Mouse (Mus musculus) bone marrow, adult 2 months (tissue): Measurements from ENCODE around the gene Fra10ac1. TPM values are rescaled to one million over a fixed set of nuclear protein-coding genes. Genes with fewer than 3 reads are reported as not detected.

Experiments
- H3K27ac ChIP-seq: fragments of 200-500 bp; 2 replicates; pipeline ENCODE4 v1.5.1; 2012; ENCODE audit warnings: low read depth, mild to moderate bottlenecking, control low read depth, inconsistent platforms, low read length; ENCODE audit not compliant: control insufficient read depth, poor library complexity, insufficient read depth
- H3K4me1 ChIP-seq: fragments of 200-500 bp; 2 replicates; pipeline ENCODE4 v1.6.1; 2011; ENCODE audit warnings: low read length; ENCODE audit not compliant: control insufficient read depth, insufficient read depth
- H3K4me3 ChIP-seq: fragments of 200-500 bp; replicated peaks from 2 replicates; pipeline ENCODE3; 2011; ENCODE audit warnings: mild to moderate bottlenecking, low read depth, low read length, control low read depth; ENCODE audit not compliant: control insufficient read depth
- CTCF ChIP-seq: fragments of 200-500 bp; IDR thresholded peaks from 2 replicates; pipeline ENCODE4 v1.5.1; 2011; ENCODE audit warnings: low read length, control low read depth; ENCODE audit not compliant: control insufficient read depth, insufficient read depth
- POLR2A ChIP-seq: fragments of 200-500 bp; IDR thresholded peaks from 2 replicates; pipeline ENCODE4 v1.6.1; 2011; ENCODE audit warnings: low read depth, mild to moderate bottlenecking, control low read depth, low read length, borderline replicate concordance; ENCODE audit not compliant: control insufficient read depth
- WGBS: fragments of 180-500 bp; shearing (Covaris S2); methylation state at CpG from one replicate; pipeline ENCODE4 v1.1.7; 2018; 5-methylcytosine and 5-hydroxymethylcytosine counted together
- polyA plus RNA-seq: library from polyadenylated mRNA; stranded (reverse); fragments of >200 nt; gene quantifications from 2 replicates; pipeline ENCODE4 v1.2.4, GENCODE M21; 2011; ENCODE audit warnings: low replicate concordance; ENCODE audit not compliant: missing spikeins, insufficient read depth, insufficient read length

Fra10ac1 gene
- polyA plus RNA-seq, 1 experiment: 17.8 TPM

DNA sequence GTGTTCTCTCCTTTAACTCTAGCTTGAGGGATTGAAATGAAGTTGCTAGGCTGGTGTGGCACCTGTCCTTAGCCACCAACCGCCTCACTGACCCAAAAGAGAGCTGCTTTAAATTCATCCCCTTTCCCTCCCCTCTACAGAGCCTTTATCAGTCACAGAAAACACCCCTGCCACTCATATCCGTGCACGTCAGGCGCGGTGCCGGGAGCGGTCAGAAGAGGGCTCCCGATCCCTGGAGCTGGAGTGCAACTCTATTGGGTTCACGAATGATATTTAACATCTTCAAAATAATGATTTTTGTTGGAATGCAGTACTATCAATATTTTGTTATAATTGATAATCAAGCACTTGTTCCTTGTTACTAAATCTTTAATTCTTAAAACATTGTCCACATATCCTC is 17.3 kb downstream of the Fra10ac1 start:
- TF ChIP-seq POLR2A (no peak), CTCF (peak; percentile 16; the same call in 1 of the 2 replicates)
- 78% methylated on average over 9 of the region's 9 CpGs for WGBS
- H3K27ac ChIP-seq: no peak overlapping the region
- H3K4me1 ChIP-seq: no peaks in the 10 kb centered on the region
- no peak overlapping the region for H3K4me3 ChIP-seq

DNA sequence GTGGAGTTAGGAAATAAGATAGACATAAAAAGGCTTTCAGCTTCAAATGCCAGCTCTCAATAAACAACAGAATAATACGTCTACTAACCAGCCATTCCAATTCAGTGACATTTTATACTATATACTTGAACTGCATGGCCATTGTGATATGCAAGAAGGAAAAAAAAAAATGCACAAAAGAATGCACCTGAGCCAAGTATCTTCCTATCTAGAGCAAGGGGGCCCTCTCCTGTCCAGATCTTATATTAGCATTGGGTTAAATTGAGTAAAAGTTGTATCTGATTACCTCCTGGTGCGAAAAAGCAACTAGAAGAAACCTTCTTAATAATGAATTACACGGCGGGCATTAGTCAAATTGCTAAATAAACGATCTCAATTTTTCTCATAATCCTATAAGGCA is 25.2 kb downstream of the Fra10ac1 start:
- Histone ChIP-seq H3K4me1 (no peaks in the 10 kb centered on the region), H3K4me3 (no peak overlapping the region), H3K27ac (no peak overlapping the region)
- WGBS: 84% methylated on average over 5 of the region's 5 CpGs
- no peak for TF ChIP-seq CTCF
- TF ChIP-seq POLR2A: no peak

DNA sequence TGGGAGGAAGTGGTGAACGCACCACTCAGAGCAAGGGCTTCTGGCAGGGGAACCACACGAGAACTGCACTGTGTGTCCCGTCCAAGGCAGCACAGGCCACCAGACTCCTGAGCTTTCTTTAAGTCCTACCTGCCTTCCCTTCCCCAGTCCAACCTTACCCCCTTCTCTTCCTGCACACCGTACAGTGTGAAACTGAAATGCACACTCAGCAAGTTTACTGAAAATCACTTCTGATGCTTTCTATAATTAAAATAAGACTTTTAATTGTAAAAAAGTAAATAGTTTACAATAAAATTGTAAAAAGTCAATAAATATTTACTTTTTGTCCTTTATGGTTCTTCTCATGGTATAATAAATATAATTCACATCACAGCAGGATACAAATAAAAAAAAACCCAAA is 28.7 kb downstream of the Fra10ac1 start:
- H3K4me1 ChIP-seq: no peaks in the 10 kb centered on the region
- 85% methylated on average over 4 of the region's 4 CpGs for WGBS
- no peak overlapping the region for H3K27ac ChIP-seq
- H3K4me3 ChIP-seq: no peak overlapping the region
- no peak for TF ChIP-seq CTCF
- no peak for TF ChIP-seq POLR2A

DNA sequence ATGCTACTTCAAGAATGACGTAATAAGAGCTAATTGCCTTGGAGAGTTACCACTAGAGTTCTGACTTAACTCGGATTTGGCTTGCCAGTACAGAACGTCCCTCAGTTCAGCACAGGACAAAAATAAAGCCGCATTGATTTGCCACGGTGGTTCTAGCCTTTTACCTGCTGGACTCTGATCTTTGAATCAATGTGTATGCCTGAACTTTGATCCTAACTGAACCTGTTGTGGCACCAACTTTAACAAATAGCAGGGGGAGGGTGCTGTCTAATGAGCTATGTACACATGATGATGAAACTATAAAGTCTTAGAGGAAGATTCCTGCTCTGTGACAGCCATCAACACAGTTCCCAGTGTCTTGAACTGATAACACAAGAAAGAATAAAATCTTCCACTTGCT is 32.5 kb downstream of the Fra10ac1 start:
- Histone ChIP-seq H3K4me3 (no peak overlapping the region), H3K27ac (no peak overlapping the region), H3K4me1 (no peaks in the 10 kb centered on the region)
- 88% methylated on average over 5 of the region's 5 CpGs for WGBS
- TF ChIP-seq POLR2A (no peak), CTCF (no peak)

DNA sequence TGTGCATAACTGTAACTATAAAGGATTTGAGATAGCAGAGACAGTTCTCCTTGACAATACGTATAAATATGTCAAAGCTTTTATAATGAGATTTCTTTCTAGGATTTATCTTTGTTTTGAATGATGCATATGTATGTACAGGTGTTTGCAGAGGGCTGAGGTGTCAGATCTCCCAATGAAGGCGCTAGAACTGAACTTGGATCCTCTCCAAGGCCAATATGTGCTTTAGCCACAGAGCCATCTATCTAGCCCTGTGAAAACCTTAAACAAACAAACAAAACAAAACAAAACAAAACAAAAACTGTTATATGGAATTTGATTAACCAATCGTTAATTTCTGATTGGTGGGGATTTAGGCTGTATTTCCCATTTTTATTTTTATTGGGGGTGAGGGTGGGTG is 33.4 kb downstream of the Fra10ac1 start:
- no peak overlapping the region for H3K27ac ChIP-seq
- H3K4me1 ChIP-seq: no peaks in the 10 kb centered on the region
- 81% methylated on average over 3 of the region's 3 CpGs for WGBS
- no peak overlapping the region for H3K4me3 ChIP-seq
- TF ChIP-seq CTCF (no peak), POLR2A (no peak)

DNA sequence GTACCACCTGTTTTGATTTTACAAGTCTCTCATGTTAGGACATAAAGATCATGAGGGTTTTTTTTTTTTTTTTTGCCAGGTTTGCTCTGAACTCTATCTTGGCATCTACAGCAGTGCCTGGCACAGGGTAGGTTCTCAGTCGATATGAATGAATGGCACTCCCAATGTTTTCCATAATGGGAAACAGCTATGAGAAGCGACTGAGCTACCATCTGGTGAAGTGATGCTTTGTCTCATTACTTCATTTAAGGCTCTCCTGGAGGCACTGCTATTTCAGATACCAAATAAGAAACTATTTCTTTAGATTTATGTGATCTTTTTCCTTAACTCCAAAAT is 36.6 kb downstream of the Fra10ac1 start:
- no peak overlapping the region for H3K27ac ChIP-seq
- H3K4me3 ChIP-seq: no peak overlapping the region
- TF ChIP-seq POLR2A (no peak), CTCF (no peak)
- WGBS: 84% methylated on average over 2 of the region's 2 CpGs
- H3K4me1 ChIP-seq: no peaks in the 10 kb centered on the region

DNA sequence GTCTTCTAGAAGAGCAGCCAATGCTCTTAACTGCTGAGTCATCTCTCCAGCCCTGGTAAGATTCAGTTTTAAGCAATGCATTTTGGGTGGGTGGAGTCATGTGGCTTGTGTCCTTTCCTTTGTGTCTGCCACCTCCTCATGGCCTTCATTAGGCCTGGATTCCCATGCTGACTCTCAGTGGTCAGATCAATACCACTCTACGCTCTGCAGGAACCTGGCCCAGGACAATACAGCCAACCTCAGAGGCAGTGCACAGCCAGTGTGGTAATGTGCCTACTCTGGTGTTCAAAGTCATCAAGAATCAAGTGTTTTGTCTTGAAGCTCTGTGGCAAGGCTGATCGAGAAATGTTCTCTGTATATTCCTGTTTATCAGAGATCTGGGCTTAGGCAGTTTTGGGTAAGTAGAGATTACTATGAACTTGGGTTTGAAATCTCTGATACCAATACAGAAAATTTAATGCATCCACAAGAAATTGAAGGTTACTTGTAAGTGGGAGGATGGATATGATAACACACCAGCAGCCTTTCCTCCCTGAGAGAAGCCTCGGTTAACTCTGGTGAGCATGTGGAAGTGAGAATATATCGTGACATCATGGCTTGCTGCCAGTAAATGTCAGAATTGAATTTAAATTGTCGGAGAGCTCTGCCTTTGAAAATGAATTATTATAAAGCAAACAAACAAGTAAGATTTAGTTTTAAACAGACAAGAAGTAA is 37.2 kb downstream of the Fra10ac1 start:
- H3K4me1 ChIP-seq: no peaks in the 10 kb centered on the region
- 84% methylated on average over 5 of the region's 5 CpGs for WGBS
- TF ChIP-seq POLR2A: no peak
- TF ChIP-seq CTCF: no peak

DNA sequence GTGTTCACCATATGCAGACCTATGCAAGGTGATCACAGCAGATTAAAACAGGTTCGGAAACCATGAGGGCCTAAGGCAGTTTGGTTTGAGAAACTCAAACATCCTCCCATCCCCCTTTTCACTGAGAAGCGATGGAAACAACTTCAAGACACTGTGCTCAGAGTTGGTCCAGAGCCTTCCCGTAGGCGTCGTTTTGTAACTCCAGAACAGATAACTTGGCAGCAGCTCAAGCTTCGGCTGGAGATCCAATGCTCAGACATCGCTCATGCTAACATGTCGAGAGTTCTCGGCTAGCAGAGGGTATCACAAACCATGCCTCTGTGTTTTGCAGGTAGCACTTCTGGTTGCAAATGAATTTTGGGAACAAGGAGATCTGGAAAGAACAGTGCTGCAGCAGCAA is 44.3 kb downstream of the Fra10ac1 start:
- no peak overlapping the region for H3K27ac ChIP-seq
- TF ChIP-seq POLR2A (no peak), CTCF (no peak)
- no peaks in the 10 kb centered on the region for H3K4me1 ChIP-seq
- H3K4me3 ChIP-seq: no peak overlapping the region
- 87% methylated on average over 9 of the region's 9 CpGs for WGBS

More for the DNA sequence above, 37.2 kb downstream of the Fra10ac1 start:
- Histone ChIP-seq H3K27ac (no peak overlapping the region), H3K4me3 (no peak overlapping the region)

DNA sequence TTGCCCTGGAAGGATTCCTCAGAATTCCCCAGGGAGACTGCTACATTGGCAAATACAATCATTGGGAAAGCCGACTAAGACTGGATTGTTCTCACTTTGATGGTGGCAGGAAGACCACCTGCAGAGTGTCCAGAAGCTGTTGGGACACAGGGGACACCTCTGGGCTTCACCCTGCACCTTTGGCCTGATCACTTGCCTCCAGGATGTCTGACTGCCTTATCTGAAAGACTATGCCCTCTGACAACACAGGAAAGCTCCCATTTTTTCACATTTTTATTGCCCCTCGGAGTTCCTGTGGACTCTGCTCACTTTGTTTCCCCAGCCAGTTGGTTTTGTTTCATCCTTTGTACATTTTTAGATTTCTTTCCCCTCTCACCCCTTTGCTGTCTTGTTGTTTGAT is 59.3 kb downstream of the Fra10ac1 start:
- TF ChIP-seq CTCF: no peak
- no peak for TF ChIP-seq POLR2A
- H3K4me1 ChIP-seq: no peaks in the 10 kb centered on the region
- H3K4me3 ChIP-seq: no peak overlapping the region
- H3K27ac ChIP-seq: no peak overlapping the region
- WGBS: 35% methylated on average over 2 of the region's 2 CpGs
